8 mouse cellular contexts compared by ENCODE assay signal in genomic region chr9:84253022-84253991, GRCm38 (mm10).
A peak's percentile ranks its signal among the peaks of the same experiment; 100 is the strongest.
DNase-seq lines count a peak whose midpoint lies in the region; ATAC-seq and TF ChIP-seq lines count a peak whose summit lies in the region.

No protein-coding gene starts in this region.

- H3K36me3 ChIP-seq in forebrain, embryonic 14.5 days (ENCODE audit: control insufficient read depth, insufficient read depth, low read length): no peaks in the 10 kb centered on the region
- no peaks in the 10 kb centered on the region for H3K36me3 ChIP-seq in limb, embryonic 14.5 days (ENCODE audit: control insufficient read depth, insufficient read depth, low read length)
- H3K36me3 ChIP-seq in neural tube, embryonic 12.5 days: no peaks in the 10 kb centered on the region

- 0 out of 2 replicates have a peak overlapping the region, but pooled peaks have one; percentile 9 for H3K27ac ChIP-seq in forebrain, embryonic 14.5 days (ENCODE audit: low read depth, low read length)
- no peak overlapping the region for H3K27ac ChIP-seq in limb, embryonic 14.5 days (replicated peaks; ENCODE audit: low read depth, low read length)
- no peak overlapping the region for H3K27ac ChIP-seq in neural tube, embryonic 12.5 days

- peak; percentile 58; the same call in 1 of the 2 replicates for ATAC-seq in cerebellum, adult (ENCODE audit: insufficient number of reproducible peaks, low FRiP score, low TSS enrichment)
- ATAC-seq in forebrain, embryonic 14.5 days: peak; percentile 89
- no peak for ATAC-seq in limb, embryonic 14.5 days (ENCODE audit: low FRiP score, low read depth)
- peak; percentile 90 for ATAC-seq in neural tube, embryonic 12.5 days (ENCODE audit: low FRiP score, low read depth)
- no peak for ATAC-seq in activated CD4-positive, CD25-positive, alpha-beta regulatory T cell, adult 4 months

- no peaks in the 10 kb centered on the region for H3K9me3 ChIP-seq in forebrain, embryonic 14.5 days (replicated peaks; ENCODE audit: control insufficient read depth, low read length)
- H3K9me3 ChIP-seq in limb, embryonic 14.5 days (ENCODE audit: control insufficient read depth, low read length): no peaks in the 10 kb centered on the region
- H3K9me3 ChIP-seq in neural tube, embryonic 12.5 days: no peaks in the 10 kb centered on the region

- WGBS in forebrain, embryonic 14.5 days: 18% methylated on average over 7 of the region's 7 CpGs
- 18% methylated on average over 7 of the region's 7 CpGs for WGBS in limb, embryonic 14.5 days
- 18% methylated on average over 7 of the region's 7 CpGs for WGBS in neural tube, embryonic 12.5 days

- no peak for TF ChIP-seq POLR2A in limb, embryonic 14.5 days (IDR thresholded peaks at IDR 0.05; ENCODE audit: borderline replicate concordance, extremely low read depth, insufficient read depth, insufficient read length)

- H3K4me1 ChIP-seq in forebrain, embryonic 14.5 days (ENCODE audit: control insufficient read depth, insufficient read depth, low read length): peaks cover 9% of the 10 kb centered on the region
- H3K4me1 ChIP-seq in limb, embryonic 14.5 days (ENCODE audit: control insufficient read depth, insufficient read depth, low read length): no peaks in the 10 kb centered on the region
- no peaks in the 10 kb centered on the region for H3K4me1 ChIP-seq in neural tube, embryonic 12.5 days

- peak; percentile 8 to 10 for DNase-seq in urinary bladder, adult 18-20 months (ENCODE audit: low spot score in 2 of 2)
- DNase-seq in urinary bladder, postnatal 10 days (ENCODE audit: low spot score): no peak
- DNase-seq in forebrain, embryonic 14.5 days (ENCODE audit: low spot score): peak; percentile 79
- peak; percentile 4 to 46 for DNase-seq in kidney, adult 8-10 months
- DNase-seq in limb, embryonic 14.5 days (ENCODE audit: low spot score): peak; percentile 36

- no peak overlapping the region for H3K9ac ChIP-seq in forebrain, embryonic 14.5 days (ENCODE audit: low read length)
- no peak overlapping the region for H3K9ac ChIP-seq in limb, embryonic 14.5 days (ENCODE audit: low read depth, low read length, severe bottlenecking)
- H3K9ac ChIP-seq in neural tube, embryonic 12.5 days: no peak overlapping the region

- no peak overlapping the region for H3K4me2 ChIP-seq in forebrain, embryonic 14.5 days (ENCODE audit: low read length)
- H3K4me2 ChIP-seq in limb, embryonic 14.5 days (replicated peaks; ENCODE audit: low read depth, low read length, severe bottlenecking): no peak overlapping the region
- H3K4me2 ChIP-seq in neural tube, embryonic 12.5 days (replicated peaks): no peak overlapping the region

- no peak overlapping the region for H3K4me3 ChIP-seq in forebrain, embryonic 14.5 days (ENCODE audit: low read depth, low read length)
- no peak overlapping the region for H3K4me3 ChIP-seq in limb, embryonic 14.5 days (replicated peaks; ENCODE audit: low read length)
- no peak overlapping the region for H3K4me3 ChIP-seq in neural tube, embryonic 12.5 days

- H3K27me3 ChIP-seq in forebrain, embryonic 14.5 days (replicated peaks; ENCODE audit: control insufficient read depth, insufficient read depth, low read length): no peaks in the 10 kb centered on the region
- no peaks in the 10 kb centered on the region for H3K27me3 ChIP-seq in limb, embryonic 14.5 days (ENCODE audit: control insufficient read depth, insufficient read depth, low read length)
- H3K27me3 ChIP-seq in neural tube, embryonic 12.5 days (replicated peaks): no peaks in the 10 kb centered on the region

Comparison
In these comparisons a context has a peak if more than half of its experiments do, and no peak if none do; other contexts are left out.
1. ATAC-seq: peak in cerebellum, adult (single experiment), forebrain, embryonic 14.5 days (single experiment) and neural tube, embryonic 12.5 days (single experiment); none in limb, embryonic 14.5 days (single experiment) and activated CD4-positive, CD25-positive, alpha-beta regulatory T cell, adult 4 months (single experiment).